Mouse (Mus musculus) gastrocnemius, postnatal 36 days (tissue): ENCODE measurements around the gene Cpsf6. TPM values are rescaled to one million over a fixed set of nuclear protein-coding genes. Genes with fewer than 3 reads are reported as not detected.
"Not testable (repeated sequence)": the region's sequence is repeated elsewhere in the genome, so short reads cannot be mapped to it uniquely, and the experiment has no call there.

Experiments used
- DNase-seq, 2 experiments: peaks; one replicate each; pipeline ENCODE4 v3.0.0; 2022
- intact Hi-C: fragments of 180-260 bp; cut with DNase I; formaldehyde crosslinking; loops from one replicate; pipeline ENCODE4 v1.15.1; 2025
- total RNA-seq, 2 experiments: library from RNA; stranded (reverse); gene quantifications; 2 replicates each; pipeline ENCODE4 v1.2.3; 2021

The Cpsf6 gene
- total RNA-seq, 2 experiments from 2014 or later = 18.9 to 20.3 TPM

DNA sequence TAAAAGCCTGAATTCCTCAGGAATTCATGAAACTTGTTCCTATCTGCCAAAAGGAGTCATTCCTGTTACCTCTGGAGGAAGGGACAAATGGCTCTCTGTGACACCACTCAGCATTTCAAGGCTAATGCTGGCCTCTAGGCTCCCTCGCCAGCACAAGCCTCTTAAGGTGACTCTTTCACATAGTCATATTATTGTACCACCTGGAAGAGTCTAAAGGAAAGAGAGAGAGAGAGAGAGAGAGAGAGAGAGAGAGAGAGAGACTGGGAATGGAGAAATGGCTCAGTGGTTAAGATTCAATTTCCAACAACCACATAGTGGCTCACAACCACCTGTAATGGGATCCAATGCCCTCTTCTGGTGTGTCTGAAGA is 9.5 kb upstream of the Cpsf6 start:
- intact Hi-C loops = no loop called here
- DNase-seq = no peak

DNA sequence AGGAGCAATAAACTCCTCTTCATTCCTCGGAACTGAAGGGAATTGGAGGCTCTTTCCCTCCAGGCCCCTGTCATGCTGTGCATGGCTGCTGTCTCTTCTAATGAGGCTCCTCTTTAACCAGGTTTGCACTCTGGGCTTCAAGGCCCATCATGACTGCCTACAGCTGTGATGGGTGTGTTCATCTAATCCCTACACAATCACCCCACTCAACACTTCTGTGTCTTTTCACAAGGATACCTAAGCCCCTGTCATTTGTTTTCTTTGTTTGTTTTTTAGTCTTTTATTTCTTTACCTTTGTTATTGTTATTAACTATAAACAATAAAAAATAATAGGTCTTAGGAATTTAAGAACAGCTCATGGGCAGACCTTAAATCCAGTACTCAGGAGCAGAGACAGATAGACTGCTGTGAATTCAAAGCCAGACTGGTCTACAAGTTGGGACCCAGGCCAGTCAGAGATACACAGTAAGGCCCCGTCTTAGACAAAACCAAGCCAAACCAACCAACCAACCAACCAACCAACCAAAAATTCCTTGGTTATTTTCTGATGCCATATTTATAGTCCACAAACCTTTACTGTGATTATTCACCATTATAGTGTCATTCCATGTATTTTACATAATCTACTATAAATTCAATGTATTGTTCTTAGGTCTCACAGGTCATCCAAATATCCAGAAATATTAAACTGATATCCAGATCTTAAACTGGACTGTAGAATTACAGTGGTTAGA is 9.0 kb upstream of the Cpsf6 start:
- DNase-seq = no peak
- intact Hi-C loops = no loop called here

- intact Hi-C loops, DNase-seq: not testable (repeated sequence)
Measured at GRCm38 (mm10) chr10:117387961-117388636, 8.3 kb upstream of the Cpsf6 start.

- intact Hi-C loops = no loop called here
Measured at GRCm38 (mm10) chr10:117386981-117387380, 7.2 kb upstream of the Cpsf6 start.

GRCm38 (mm10) chr10:117386261-117386660 is 6.4 kb upstream of the Cpsf6 start:
- intact Hi-C loops = no loop called here
- no peak for DNase-seq

More at GRCm38 (mm10) chr10:117386981-117387380, 7.2 kb upstream of the Cpsf6 start:
- no peak for DNase-seq

DNA sequence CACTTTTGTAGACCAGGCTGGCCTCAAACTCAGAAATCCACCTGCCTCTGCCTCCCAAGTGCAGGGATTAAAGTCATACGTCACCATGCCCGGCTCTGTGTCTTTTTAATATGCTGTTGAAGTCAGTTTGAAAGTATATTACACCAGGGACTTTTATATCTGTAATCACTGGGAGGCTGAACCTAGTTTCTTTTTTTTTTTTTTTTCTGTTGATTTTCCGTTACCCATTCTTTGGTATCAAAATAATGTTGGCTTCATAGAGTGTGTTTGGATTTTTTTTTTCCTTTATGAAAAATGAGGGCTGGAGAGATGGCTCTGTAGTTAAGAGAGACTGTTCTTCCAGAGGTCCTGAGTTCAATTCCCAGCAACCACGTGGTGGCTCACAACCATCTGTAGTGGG is 5.6 kb upstream of the Cpsf6 start:
- intact Hi-C loops = no loop called here
- no peak for DNase-seq

- intact Hi-C loops = no loop called here
Measured at GRCm38 (mm10) chr10:117385086-117385430, 5.2 kb upstream of the Cpsf6 start.

GRCm38 (mm10) chr10:117384386-117385085 is 4.7 kb upstream of the Cpsf6 start:
- intact Hi-C loops = no loop called here
- no peak for DNase-seq

More at GRCm38 (mm10) chr10:117385086-117385430, 5.2 kb upstream of the Cpsf6 start:
- DNase-seq = no peak

DNA sequence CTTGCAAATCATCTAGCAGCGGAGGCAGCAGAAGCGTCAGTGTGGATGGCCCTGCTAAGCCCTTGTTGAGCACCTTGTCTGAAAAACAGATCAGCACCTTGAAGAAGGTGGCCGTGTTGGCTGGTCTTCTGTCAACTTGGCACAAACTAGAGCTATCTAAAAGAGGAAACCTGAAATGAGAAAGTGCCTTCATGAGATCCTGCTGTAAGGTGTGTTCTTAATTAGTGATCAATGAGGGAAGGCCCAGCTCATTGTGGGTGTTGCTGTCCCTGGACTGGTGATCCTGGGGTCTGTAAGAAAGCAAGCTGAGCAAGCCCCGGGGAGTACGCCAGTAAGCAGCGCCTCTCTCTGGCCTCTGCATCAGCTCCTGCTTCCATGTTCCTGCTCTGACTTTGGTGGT is 4.1 kb upstream of the Cpsf6 start:
- DNase-seq = no peak
- intact Hi-C loops = no loop called here

DNA sequence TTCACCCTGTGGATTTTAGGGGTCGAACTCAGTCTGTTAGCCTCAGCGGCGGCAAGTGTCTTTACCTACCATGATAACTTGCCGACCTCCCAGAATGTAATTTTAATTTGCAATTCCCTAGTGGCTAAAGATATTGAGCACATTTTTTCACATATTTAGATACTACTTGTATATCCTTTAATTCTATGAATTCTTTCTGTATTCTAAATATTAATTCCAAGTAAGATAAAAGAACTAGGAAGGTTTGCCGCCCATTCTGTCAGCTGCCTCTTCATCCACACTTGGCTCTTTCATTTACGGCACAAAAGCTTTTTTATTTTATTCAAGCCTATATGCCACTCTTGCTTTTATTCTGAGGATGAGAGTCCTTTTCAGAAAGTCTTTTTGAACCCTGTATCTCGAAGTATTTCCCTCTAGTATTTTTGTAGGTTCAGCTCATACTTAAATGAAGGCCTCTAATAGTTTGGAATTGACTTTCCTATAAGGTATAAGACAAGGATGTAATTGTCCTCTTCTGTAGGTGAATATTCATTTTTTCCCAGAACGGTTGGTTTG is 3.3 kb upstream of the Cpsf6 start:
- DNase-seq = no peak
- intact Hi-C loops = no loop called here

- no peak for DNase-seq
- intact Hi-C loops = no loop called here
Measured at GRCm38 (mm10) chr10:117382146-117382545, 2.3 kb upstream of the Cpsf6 start.

GRCm38 (mm10) chr10:117380721-117381570 is 1.1 kb upstream of the Cpsf6 start:
- DNase-seq = no peak
- intact Hi-C loops = no loop called here

- intact Hi-C loops = loop anchor here (5.0 kb wide), 1 partner anchor 53 kb away; no protein-coding TSS in a partner anchor
- DNase-seq = no peak
Measured at GRCm38 (mm10) chr10:117379441-117379840, 374 bp downstream of the Cpsf6 start.

- DNase-seq = no peak
- intact Hi-C loops = loop anchor here (5.0 kb wide), 1 partner anchor 54 kb away; no protein-coding TSS in a partner anchor
Measured at GRCm38 (mm10) chr10:117378642-117379041, 1.2 kb downstream of the Cpsf6 start.

- intact Hi-C loops = loop anchor here (5.0 kb wide), 1 partner anchor 54 kb away; no protein-coding TSS in a partner anchor
- no peak for DNase-seq
Measured at GRCm38 (mm10) chr10:117378291-117378555, 1.6 kb downstream of the Cpsf6 start.

DNA sequence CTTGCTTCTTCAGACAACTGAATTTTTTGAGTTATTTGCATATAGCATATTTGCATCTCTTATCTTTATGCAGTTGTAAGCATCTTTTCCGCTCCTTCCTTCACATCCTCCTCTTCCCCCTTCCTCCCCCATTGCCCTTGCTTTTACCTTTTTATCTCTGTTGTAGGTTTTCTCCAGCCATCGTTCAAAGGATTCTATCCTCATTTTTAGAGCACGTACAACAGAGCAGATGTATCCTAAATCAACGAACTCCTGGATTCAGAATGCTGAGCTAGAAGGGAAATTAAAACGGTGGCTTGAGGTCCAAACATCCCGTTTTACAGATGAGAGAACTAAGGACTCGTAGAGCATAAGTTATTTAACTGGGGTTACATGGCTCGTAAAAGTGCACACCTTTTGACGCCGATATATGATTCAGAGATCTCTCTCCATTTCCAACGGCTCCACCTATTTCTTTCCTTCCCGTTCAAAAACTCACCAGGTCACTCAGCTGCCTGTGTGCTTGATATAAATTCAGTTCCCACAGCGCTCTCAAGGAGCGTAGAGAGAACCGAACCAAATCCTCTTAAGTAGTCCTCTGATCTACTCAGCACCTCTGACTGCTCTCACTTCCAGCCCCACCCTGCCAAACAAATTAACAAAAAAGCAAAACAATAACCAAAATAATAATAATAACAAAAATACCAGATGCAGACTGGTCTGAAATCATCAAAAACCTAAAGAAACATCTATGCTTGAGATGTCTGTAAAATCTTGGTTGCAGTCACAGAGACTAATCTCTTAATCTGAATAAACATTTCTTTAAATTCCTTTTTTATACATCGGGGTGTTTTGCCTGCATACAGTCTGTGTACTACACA is 2.2 kb downstream of the Cpsf6 start:
- intact Hi-C loops = loop anchor here (5.0 kb wide), 1 partner anchor 55 kb away; no protein-coding TSS in a partner anchor
- no peak for DNase-seq

DNA sequence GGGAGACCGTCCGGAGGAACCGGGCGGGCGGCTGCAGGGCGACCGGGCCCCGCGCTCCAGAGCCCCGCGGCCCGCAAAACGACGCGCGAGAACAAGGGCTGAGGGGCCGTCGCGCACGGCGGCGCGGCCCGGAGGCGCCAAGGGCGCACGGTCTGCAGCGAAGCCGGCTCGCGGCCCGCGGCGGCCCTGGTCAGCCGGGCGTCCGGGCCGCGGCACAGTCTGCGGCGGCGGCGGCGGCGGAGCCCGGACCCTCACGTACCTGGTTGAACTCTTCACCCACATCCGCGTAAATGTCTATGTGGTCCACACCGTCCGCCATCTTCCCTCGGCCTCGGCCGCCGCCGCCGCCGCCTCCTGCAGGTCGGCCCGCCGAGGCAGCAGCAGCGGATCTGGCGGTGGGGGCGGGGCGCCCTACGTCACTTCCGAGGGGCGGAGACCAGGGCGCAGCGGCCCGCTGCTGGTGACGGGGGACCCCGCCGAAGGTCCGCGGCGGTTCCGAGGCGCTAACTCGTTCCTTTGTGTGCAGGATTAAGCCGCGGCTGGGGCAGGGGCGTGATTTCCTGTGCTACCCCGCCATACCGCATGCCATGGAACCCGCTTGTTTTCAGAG is 3.1 kb downstream of the Cpsf6 start:
- peak; percentile 90 to 95 for DNase-seq
- intact Hi-C loops = loop anchor here (5.0 kb wide), 1 partner anchor 56 kb away; no protein-coding TSS in a partner anchor

GRCm38 (mm10) chr10:117375841-117376579 is 3.8 kb downstream of the Cpsf6 start:
- peak; percentile 20 to 53 for DNase-seq
- intact Hi-C loops = loop anchor here (5.0 kb wide), 1 partner anchor 56 kb away; no protein-coding TSS in a partner anchor
